Mouse (Mus musculus): ENCODE results near the gene 1300017J02Rik. TPM values are rescaled to one million over a fixed set of nuclear protein-coding genes. Genes with fewer than 3 reads are reported as not detected.

1300017J02Rik gene
- polyA plus RNA-seq, 1 experiment from 2014 or later: 1.8 TPM

- 84% methylated on average over 4 of the region's 4 CpGs for WGBS
Measured at GRCm38 (mm10) chr9:103302239-103302638, 2.6 kb downstream of the 1300017J02Rik start.

DNA sequence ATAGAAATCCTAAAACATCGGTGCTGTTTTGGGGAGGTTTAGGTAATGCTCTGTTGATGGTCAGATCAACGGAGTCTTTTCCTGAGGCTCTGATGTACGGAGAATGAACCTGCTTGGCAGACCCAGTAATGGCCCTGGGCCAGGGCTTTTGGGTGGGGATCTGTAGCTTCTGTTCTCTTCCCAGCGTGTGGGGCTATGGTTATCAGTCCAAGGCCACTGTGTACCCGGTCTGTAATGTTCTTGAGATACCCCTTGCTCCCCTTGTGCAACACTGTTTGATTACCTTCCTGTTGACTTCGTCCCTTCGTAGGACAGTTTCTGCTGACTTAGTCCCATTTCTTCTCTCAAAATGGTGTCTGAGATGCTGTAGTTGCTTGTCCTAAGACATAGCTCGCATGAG lies 3.8 kb downstream of the 1300017J02Rik start:
- peaks cover 7% of the 10 kb centered on the region for H3K4me1 ChIP-seq
- no peaks in the 10 kb centered on the region for H3K27me3 ChIP-seq
- H3K27ac ChIP-seq: no peak overlapping the region
- WGBS: 92% methylated on average over 8 of the region's 8 CpGs
- H3K4me2 ChIP-seq: no peak overlapping the region
- H3K9ac ChIP-seq: no peak overlapping the region
- no peaks in the 10 kb centered on the region for H3K9me3 ChIP-seq (replicated peaks)
- no peak overlapping the region for H3K4me3 ChIP-seq
- ATAC-seq: no peak
- H3K36me3 ChIP-seq (ENCODE audit: poor library complexity, severe bottlenecking): no peaks in the 10 kb centered on the region

More at GRCm38 (mm10) chr9:103302239-103302638, 2.6 kb downstream of the 1300017J02Rik start:
- H3K36me3 ChIP-seq (ENCODE audit: poor library complexity, severe bottlenecking): 0 out of 2 replicates have a peak, but pooled peaks cover 1% of the 10 kb centered on the region
- no peaks in the 10 kb centered on the region for H3K9me3 ChIP-seq (replicated peaks)
- peaks cover 17% of the 10 kb centered on the region for H3K4me1 ChIP-seq
- H3K4me2 ChIP-seq: no peak overlapping the region
- H3K27ac ChIP-seq: no peak overlapping the region
- ATAC-seq: no peak
- no peak overlapping the region for H3K4me3 ChIP-seq
- no peak overlapping the region for H3K9ac ChIP-seq
- no peaks in the 10 kb centered on the region for H3K27me3 ChIP-seq

DNA sequence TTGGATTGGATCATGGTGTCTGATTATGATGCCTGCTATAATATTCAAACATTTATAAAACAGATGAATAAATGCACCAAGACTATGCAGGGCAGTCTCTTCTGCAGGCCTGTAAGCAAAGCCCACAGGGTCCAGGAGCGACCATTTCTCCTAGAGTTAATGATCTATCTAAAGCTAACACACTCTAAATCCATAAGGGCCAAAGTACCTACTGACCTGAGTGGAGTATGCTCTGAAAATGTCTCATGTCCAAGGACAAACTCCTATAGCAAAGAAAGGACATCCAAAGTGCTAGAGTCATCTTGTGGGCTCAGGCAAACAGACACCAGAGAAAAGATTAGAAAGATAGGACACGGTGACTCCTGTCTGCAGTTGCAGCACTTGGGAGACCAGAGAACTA lies 10.4 kb downstream of the 1300017J02Rik start:
- WGBS: 90% methylated on average over 2 of the region's 2 CpGs
- no peak overlapping the region for H3K4me2 ChIP-seq

DNA sequence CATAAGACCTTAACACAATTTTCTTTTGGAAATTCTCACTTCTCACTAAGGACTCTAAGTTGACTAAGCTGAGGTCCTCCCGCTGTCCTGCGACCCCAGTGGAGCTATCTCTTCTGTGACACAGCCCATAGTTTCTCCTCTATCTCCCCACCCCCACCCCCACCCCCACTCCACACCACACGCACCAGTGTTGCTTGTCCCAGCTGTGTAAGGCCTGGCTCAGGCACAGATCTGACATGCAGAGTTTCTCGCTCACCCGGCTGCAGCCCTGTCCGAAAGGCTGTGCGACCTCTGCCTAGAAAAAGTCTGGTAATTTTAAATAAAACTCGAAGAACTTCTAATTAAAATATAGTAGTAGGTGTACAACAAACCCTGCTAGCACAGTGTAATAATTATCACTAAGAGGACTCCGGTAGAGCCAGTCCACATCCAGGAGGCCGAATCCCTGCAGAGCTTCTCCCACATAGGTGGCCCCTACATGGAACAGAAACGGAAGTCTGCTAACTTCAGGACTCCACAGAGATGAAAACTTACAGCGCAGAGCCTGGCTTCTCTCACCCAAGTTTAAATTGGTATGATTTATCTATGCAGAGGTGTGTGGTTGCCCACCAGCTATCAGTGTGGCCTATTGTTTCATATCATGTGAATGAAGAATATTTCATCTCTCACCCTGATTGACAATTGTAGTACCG lies 16.2 kb downstream of the 1300017J02Rik start:
- Histone ChIP-seq H3K9me3 (replicated peaks) (no peaks in the 10 kb centered on the region), H3K36me3 (ENCODE audit: poor library complexity, severe bottlenecking) (no peaks in the 10 kb centered on the region), H3K4me3 (no peak overlapping the region), H3K4me2 (no peak overlapping the region), H3K27me3 (no peaks in the 10 kb centered on the region), H3K9ac (no peak overlapping the region), H3K4me1 (no peaks in the 10 kb centered on the region), H3K27ac (no peak overlapping the region)
- 91% methylated on average over 13 of the region's 13 CpGs for WGBS
- ATAC-seq: no peak

More for the DNA sequence above, 10.4 kb downstream of the 1300017J02Rik start:
- no peak for ATAC-seq
- no peaks in the 10 kb centered on the region for H3K27me3 ChIP-seq
- no peaks in the 10 kb centered on the region for H3K36me3 ChIP-seq (ENCODE audit: poor library complexity, severe bottlenecking)
- no peaks in the 10 kb centered on the region for H3K4me1 ChIP-seq
- no peaks in the 10 kb centered on the region for H3K9me3 ChIP-seq (replicated peaks)
- H3K4me3 ChIP-seq: no peak overlapping the region
- H3K27ac ChIP-seq: no peak overlapping the region
- H3K9ac ChIP-seq: no peak overlapping the region

DNA sequence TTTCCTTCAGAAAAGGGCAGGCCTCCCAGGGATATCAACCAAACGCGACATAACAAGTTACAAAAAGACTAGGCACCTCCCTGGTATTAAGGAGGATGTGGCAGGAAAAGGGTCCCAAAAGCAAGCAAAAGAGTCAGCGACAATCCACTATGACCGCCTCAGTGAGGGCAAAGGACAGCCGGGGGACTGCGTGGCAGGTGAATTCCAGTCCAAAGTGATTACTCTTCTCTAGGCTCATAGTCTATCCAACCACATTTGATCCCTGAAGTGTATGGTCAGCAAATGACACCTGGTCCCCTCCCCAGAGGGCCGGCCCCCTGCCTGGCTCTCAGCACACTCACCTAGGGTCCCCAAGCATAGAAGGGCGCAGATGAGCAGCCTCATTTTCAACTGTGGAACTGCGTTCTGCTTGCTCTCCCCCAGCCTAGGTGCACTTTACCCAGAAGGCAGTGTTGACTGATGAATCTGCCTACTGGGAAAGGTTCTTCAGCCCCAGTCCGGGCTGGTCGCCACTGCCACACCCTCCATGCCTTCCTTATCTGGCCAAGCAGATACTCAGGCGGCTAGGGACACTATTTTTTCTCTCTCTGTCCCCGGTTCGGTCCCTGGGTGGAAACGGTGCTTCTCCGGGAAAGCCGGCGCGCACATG lies 16.9 kb downstream of the 1300017J02Rik start:
- H3K27me3 ChIP-seq: no peaks in the 10 kb centered on the region
- no peaks in the 10 kb centered on the region for H3K36me3 ChIP-seq (ENCODE audit: poor library complexity, severe bottlenecking)
- H3K9ac ChIP-seq: no peak overlapping the region
- no peak overlapping the region for H3K27ac ChIP-seq
- ATAC-seq: no peak
- 91% methylated on average over 19 of the region's 19 CpGs for WGBS
- no peak overlapping the region for H3K4me3 ChIP-seq
- no peaks in the 10 kb centered on the region for H3K9me3 ChIP-seq (replicated peaks)
- no peak overlapping the region for H3K4me2 ChIP-seq
- no peaks in the 10 kb centered on the region for H3K4me1 ChIP-seq

GRCm38 (mm10) chr9:103286901-103287422 lies 17.9 kb downstream of the 1300017J02Rik start:
- no peaks in the 10 kb centered on the region for H3K27me3 ChIP-seq
- H3K36me3 ChIP-seq (ENCODE audit: poor library complexity, severe bottlenecking): no peaks in the 10 kb centered on the region
- no peak overlapping the region for H3K9ac ChIP-seq
- 86% methylated on average over 13 of the region's 13 CpGs for WGBS
- H3K4me1 ChIP-seq: no peaks in the 10 kb centered on the region
- H3K27ac ChIP-seq: no peak overlapping the region
- no peaks in the 10 kb centered on the region for H3K9me3 ChIP-seq (replicated peaks)
- no peak for ATAC-seq
- no peak overlapping the region for H3K4me2 ChIP-seq
- no peak overlapping the region for H3K4me3 ChIP-seq

- WGBS: 63% methylated on average over 4 of the region's 4 CpGs
- H3K36me3 ChIP-seq (ENCODE audit: poor library complexity, severe bottlenecking): no peaks in the 10 kb centered on the region
Measured at GRCm38 (mm10) chr9:103286396-103286795, 18.5 kb downstream of the 1300017J02Rik start.

GRCm38 (mm10) chr9:103276876-103277275 lies 28.0 kb downstream of the 1300017J02Rik start:
- H3K4me2 ChIP-seq: no peak overlapping the region
- no peak for ATAC-seq

More at GRCm38 (mm10) chr9:103286396-103286795, 18.5 kb downstream of the 1300017J02Rik start:
- Histone ChIP-seq H3K4me3 (no peak overlapping the region), H3K27ac (no peak overlapping the region), H3K4me2 (no peak overlapping the region), H3K4me1 (no peaks in the 10 kb centered on the region), H3K9me3 (replicated peaks) (no peaks in the 10 kb centered on the region), H3K9ac (no peak overlapping the region), H3K27me3 (no peaks in the 10 kb centered on the region)
- ATAC-seq: no peak

DNA sequence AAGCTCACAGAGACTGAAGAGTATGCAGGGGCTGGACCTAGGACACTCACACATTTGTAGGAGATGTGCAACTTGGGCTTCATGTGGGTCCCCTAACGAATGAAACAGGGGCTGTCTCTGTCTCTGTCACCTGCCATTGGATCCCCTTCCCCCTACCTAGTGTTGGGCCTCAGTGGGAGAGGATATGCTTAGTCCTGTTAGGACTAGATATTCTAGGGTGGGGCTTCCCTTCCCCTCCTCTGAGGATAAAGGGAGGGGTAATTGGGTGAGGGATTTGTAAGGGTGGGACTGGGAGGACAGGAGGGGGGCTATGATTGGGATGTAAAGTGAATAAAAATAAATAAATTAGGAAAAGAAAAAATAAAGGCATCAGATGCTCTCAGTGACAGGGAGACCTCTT lies 29.2 kb downstream of the 1300017J02Rik start:
- H3K27ac ChIP-seq: no peak overlapping the region

More at GRCm38 (mm10) chr9:103276876-103277275, 28.0 kb downstream of the 1300017J02Rik start:
- Histone ChIP-seq H3K4me1 (no peaks in the 10 kb centered on the region), H3K27me3 (no peaks in the 10 kb centered on the region), H3K9me3 (replicated peaks) (no peaks in the 10 kb centered on the region), H3K4me3 (no peak overlapping the region), H3K9ac (no peak overlapping the region), H3K27ac (no peak overlapping the region), H3K36me3 (ENCODE audit: poor library complexity, severe bottlenecking) (no peaks in the 10 kb centered on the region)
- WGBS: 86% methylated on average over 6 of the region's 6 CpGs

DNA sequence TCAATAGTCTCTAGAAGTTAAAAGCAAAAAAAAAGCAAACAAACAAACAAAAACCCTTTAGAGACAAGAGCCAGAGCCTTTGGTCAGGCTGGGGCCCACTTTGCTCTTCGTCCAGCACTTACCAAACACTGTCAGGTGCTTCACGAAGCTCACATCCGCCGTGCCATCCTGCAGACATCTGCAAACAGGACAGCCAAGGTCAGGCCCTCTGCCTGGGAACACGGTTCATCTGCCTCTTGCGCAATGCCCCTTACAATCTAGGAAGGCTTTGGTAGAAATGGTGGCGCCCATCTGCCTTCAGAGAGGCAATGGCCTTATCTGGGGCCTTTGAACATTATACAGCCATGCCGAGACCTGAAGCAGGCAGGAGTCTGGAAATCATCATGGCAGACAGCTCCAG lies 30.1 kb downstream of the 1300017J02Rik start:
- Histone ChIP-seq H3K27me3 (no peaks in the 10 kb centered on the region), H3K4me3 (no peak overlapping the region), H3K4me1 (peaks cover 8% of the 10 kb centered on the region), H3K4me2 (no peak overlapping the region), H3K9ac (no peak overlapping the region), H3K9me3 (replicated peaks) (no peaks in the 10 kb centered on the region), H3K36me3 (ENCODE audit: poor library complexity, severe bottlenecking) (no peaks in the 10 kb centered on the region), H3K27ac (no peak overlapping the region)
- ATAC-seq: no peak
- 88% methylated on average over 8 of the region's 8 CpGs for WGBS

More for the DNA sequence above, 29.2 kb downstream of the 1300017J02Rik start:
- Histone ChIP-seq H3K27me3 (no peaks in the 10 kb centered on the region), H3K4me1 (peaks cover 8% of the 10 kb centered on the region), H3K4me3 (no peak overlapping the region), H3K4me2 (no peak overlapping the region), H3K9ac (no peak overlapping the region), H3K36me3 (ENCODE audit: poor library complexity, severe bottlenecking) (no peaks in the 10 kb centered on the region), H3K9me3 (replicated peaks) (no peaks in the 10 kb centered on the region)
- 76% methylated on average over 1 of the region's 1 CpGs for WGBS
- no peak for ATAC-seq

- H3K27ac ChIP-seq: no peak overlapping the region
- H3K27me3 ChIP-seq: no peaks in the 10 kb centered on the region
- ATAC-seq: no peak
- H3K4me3 ChIP-seq: no peak overlapping the region
- peaks cover 8% of the 10 kb centered on the region for H3K4me1 ChIP-seq
- H3K9me3 ChIP-seq (replicated peaks): no peaks in the 10 kb centered on the region
- WGBS: 27% methylated on average over 4 of the region's 4 CpGs
- no peak overlapping the region for H3K4me2 ChIP-seq
- no peak overlapping the region for H3K9ac ChIP-seq
- no peaks in the 10 kb centered on the region for H3K36me3 ChIP-seq (ENCODE audit: poor library complexity, severe bottlenecking)
Measured at GRCm38 (mm10) chr9:103271104-103271503, 33.8 kb downstream of the 1300017J02Rik start.

DNA sequence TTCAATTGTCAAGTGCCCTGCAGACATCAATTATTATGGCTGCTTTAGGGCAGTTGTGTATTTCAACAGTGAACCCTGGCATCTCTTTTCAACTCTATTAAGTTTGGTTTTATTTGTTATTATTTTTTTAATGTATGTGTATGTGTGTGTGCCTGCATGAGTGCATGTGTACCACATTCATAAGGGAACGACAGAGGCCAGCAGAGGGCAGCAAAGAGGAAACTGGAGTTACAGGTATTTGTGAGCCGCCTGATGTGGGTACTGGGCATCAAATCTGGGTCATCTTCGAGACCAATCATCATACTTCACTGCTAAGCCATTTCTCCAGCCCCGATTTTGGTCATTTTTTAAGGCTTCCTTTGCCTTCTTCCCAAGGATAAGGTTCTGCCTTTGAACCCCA lies 39.1 kb downstream of the 1300017J02Rik start:
- Histone ChIP-seq H3K9me3 (replicated peaks) (no peaks in the 10 kb centered on the region), H3K4me1 (no peaks in the 10 kb centered on the region), H3K4me3 (no peak overlapping the region), H3K36me3 (ENCODE audit: poor library complexity, severe bottlenecking) (no peaks in the 10 kb centered on the region), H3K4me2 (no peak overlapping the region), H3K9ac (no peak overlapping the region), H3K27me3 (no peaks in the 10 kb centered on the region), H3K27ac (no peak overlapping the region)
- ATAC-seq: no peak
- WGBS: 88% methylated on average over 4 of the region's 4 CpGs

Measured in forebrain, embryonic 13.5 days (tissue).